Mouse (Mus musculus): Measurements from ENCODE around the gene Socs5.

The Socs5 gene

GRCm38 (mm10) chr17:87164312-87164922 lies 56.9 kb downstream of the Socs5 start:
- in situ Hi-C loops (cut with MseI, MboI): no loop called here

DNA sequence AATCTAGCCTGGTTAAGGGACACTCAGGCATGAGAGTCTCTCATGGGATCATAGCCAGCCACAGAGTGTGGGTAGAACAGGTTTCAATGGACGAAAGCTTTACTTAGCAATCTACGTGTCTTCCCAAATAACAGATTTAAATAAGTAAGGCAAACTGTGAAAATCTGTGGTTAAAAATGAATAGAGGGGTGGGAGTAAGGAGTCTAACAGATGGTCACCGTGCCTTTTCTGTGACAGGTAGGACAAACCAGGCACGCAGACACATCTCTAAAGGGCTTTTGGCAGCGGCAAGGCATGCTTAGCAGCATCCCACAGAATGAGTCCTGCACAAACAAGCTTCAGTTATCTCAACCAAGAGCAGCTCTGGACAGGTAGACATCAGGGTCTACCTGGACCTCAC lies 59.9 kb downstream of the Socs5 start:
- in situ Hi-C loops (cut with MseI, MboI): no loop called here

DNA sequence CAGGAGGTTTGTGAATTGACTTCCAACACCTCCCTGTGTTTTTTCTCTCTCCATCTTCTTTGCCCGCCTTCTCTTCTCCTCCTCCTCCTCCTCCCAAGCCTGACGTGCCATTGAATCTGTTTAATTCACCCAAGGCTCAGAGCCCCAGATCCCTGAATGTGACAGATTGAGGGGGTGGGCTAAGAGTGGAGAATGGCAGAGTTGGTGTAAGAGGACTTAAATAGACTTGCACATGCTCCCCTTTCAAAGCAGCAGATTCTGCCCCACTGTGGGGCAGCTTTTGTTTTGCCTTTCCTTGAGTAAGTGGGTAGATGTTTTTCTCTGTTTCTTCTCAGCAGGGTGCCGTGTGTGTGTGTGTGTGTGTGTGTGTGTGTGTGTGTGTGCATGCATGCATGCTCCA lies 61.6 kb downstream of the Socs5 start:
- in situ Hi-C loops (cut with MseI, MboI): no loop called here

DNA sequence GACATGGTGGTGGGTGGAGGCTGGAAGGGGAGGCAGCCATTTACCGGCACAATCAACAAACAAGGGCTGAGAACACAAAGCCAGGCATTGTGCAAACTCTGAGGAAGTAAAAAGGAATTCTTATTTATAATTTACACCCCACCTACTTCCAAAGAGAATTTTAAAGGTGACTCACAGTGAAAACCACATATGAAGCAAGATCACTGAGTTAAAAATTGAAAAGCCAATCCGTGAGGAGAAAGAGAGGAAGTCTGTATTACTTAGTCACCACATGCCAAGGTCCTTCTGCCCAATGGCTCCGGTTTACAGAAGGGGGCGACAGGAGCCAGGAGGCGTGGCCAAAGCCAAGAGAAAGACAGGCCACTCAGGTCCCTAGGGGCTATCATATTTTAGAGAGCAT lies 62.9 kb downstream of the Socs5 start:
- in situ Hi-C loops (cut with MseI, MboI): no loop called here

DNA sequence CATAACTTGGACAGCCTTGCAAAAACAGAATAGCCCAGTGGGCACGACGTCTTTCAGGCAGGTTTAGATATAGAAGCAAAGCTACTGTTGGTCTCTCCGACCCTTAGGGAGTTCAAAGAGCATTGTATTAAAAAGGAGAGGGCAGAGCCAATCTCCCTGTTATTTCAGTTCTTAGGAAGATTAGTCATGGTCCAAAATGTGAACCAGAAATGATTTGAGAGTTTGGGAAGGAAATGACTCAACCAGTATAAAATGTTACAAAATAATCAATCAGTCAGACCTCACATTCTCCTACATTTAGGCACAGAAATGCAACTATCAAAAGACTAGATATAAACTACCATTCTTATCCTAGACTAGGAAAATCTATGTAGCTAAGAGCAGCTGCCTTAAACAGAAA lies 64.6 kb downstream of the Socs5 start:
- in situ Hi-C loops (cut with MseI, MboI): no loop called here

- in situ Hi-C loops (cut with MseI, MboI): no loop called here
These were observed 66.5 kb downstream of the Socs5 start for GRCm38 (mm10) chr17:87173966-87174365.

GRCm38 (mm10) chr17:87174651-87175331 lies 67.3 kb downstream of the Socs5 start:
- in situ Hi-C loops (cut with MseI, MboI): no loop called here

GRCm38 (mm10) chr17:87176066-87177012 lies 68.9 kb downstream of the Socs5 start:
- in situ Hi-C loops (cut with MseI, MboI): no loop called here

- in situ Hi-C loops (cut with MseI, MboI): no loop called here
These were observed 71.4 kb downstream of the Socs5 start for GRCm38 (mm10) chr17:87178596-87179590.

- in situ Hi-C loops (cut with MseI, MboI): no loop called here
These were observed 72.6 kb downstream of the Socs5 start for GRCm38 (mm10) chr17:87179939-87180550.

- in situ Hi-C loops (cut with MseI, MboI): no loop called here
These were observed 74.3 kb downstream of the Socs5 start for GRCm38 (mm10) chr17:87181683-87182346.

DNA sequence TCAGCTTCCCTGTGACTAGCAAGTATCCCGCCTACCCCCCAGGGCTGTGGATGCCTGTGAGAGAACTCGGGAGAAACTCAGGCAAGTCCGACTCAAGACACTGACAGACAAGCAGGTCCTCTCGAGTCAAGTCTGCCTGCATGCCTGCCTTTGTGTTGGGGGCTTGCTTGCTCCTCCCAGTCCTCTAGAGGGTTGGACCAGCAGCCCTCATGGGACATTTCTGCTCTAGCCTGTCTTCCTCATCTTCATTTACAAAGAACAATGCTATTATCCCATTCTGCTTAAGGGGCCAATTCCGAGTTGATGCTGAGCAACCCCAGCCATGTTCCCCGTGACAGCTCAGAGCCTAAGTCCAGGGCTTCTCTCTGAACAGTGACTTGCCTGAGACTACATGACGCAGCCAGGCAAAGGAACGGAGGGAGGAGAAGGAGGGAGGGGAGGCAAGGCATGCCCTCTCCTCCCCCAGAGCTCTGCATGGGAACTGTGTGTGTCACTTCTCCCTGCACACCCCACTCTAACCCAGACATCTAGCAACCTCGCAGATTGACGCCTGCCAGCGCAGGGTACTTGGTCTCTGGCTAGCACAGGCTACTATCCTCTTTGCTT lies 78.1 kb downstream of the Socs5 start:
- in situ Hi-C loops (cut with MseI, MboI): no loop called here

- in situ Hi-C loops (cut with MseI, MboI): no loop called here
These were observed 79.5 kb downstream of the Socs5 start for GRCm38 (mm10) chr17:87187005-87187404.

Data from mouse trophoblast stem cell (cell line).